Mouse (Mus musculus) forebrain, postnatal 0 days (tissue): Measurements from ENCODE around the gene Lrrc1. TPM values are rescaled to one million over a fixed set of nuclear protein-coding genes. Genes with fewer than 3 reads are reported as not detected.

Source experiments
- ATAC-seq: fragments of 200-750 bp; cut with Nextera tagmentation; 2 replicates; pipeline ENCODE4 v1.8.0; 2017; ENCODE audit warnings: mild to moderate bottlenecking, moderate library complexity
- DNase-seq: peaks from one replicate; pipeline ENCODE4 v3.0.0-alpha.2; 2015
- H3K27ac ChIP-seq: fragments of 300-500 bp; sonication (generic); 2 replicates; pipeline ENCODE4 v1.5.1; 2014; ENCODE audit warnings: low read depth, mild to moderate bottlenecking, antibody characterized with exemption, low read length, moderate library complexity, mixed read lengths
- H3K27me3 ChIP-seq: fragments of 300-500 bp; sonication (generic); 2 replicates; pipeline ENCODE4 v1.6.1; 2014; ENCODE audit warnings: mild to moderate bottlenecking, low read length, mixed read lengths; ENCODE audit not compliant: insufficient read depth
- H3K36me3 ChIP-seq: fragments of 300-500 bp; sonication (generic); 2 replicates; pipeline ENCODE4 v1.6.1; 2014; ENCODE audit warnings: mild to moderate bottlenecking, moderate library complexity; ENCODE audit not compliant: insufficient read depth
- H3K4me1 ChIP-seq: fragments of 300-500 bp; sonication (generic); 2 replicates; pipeline ENCODE4 v1.6.1; 2014; ENCODE audit warnings: antibody characterized with exemption; ENCODE audit not compliant: insufficient read depth
- H3K4me2 ChIP-seq: fragments of 300-500 bp; sonication (generic); 2 replicates; pipeline ENCODE4 v1.6.1; 2014; ENCODE audit warnings: low read depth, mild to moderate bottlenecking, moderate library complexity
- H3K4me3 ChIP-seq: fragments of 300-500 bp; sonication (generic); 2 replicates; pipeline ENCODE4 v1.5.1; 2014; ENCODE audit warnings: low read depth, low read length, mixed read lengths
- H3K9ac ChIP-seq: fragments of 300-500 bp; sonication (generic); 2 replicates; pipeline ENCODE4 v1.6.1; 2014; ENCODE audit warnings: mild to moderate bottlenecking
- H3K9me3 ChIP-seq: fragments of 300-500 bp; sonication (generic); 2 replicates; pipeline ENCODE4 v1.6.1; 2016; ENCODE audit warnings: low read length
- CTCF ChIP-seq: sonication (generic); IDR thresholded peaks from 2 replicates; pipeline ENCODE4 v1.5.1; 2016; ENCODE audit warnings: antibody characterized with exemption, control low read depth, low read depth
- WGBS: fragments of 180-500 bp; shearing (Covaris S2); extraction: QIAGEN DNeasy Blood & Tissue Kit; methylation state at CpG from one replicate; pipeline ENCODE4 v1.1.7; 2014; 5-methylcytosine and 5-hydroxymethylcytosine counted together
- polyA plus RNA-seq: library from polyadenylated mRNA; unstranded; fragments of >200 nt; fragmentation: Nextera tagmentation; extraction: Ambion mirVana; gene quantifications from 2 replicates; pipeline ENCODE4 v1.2.1, GENCODE M21; 2015
- total RNA-seq: library from RNA; depleted of rRNA; stranded (reverse); fragments of >200 nt; gene quantifications from 2 replicates; pipeline ENCODE4 v1.2.3, GENCODE M21; 2014

Lrrc1 gene
- total and polyA plus RNA-seq, 2 experiments from 2014 or later: 5.4 to 14.8 TPM

GRCm38 (mm10) chr9:77487427-77487826 lies 57.2 kb downstream of the Lrrc1 start:
- Histone ChIP-seq H3K9ac (no peak overlapping the region), H3K27me3 (no peaks in the 10 kb centered on the region), H3K9me3 (no peaks in the 10 kb centered on the region), H3K36me3 (no peaks in the 10 kb centered on the region), H3K4me1 (no peaks in the 10 kb centered on the region), H3K4me2 (no peak overlapping the region), H3K4me3 (no peak overlapping the region), H3K27ac (no peak overlapping the region)
- DNase-seq: no peak
- ATAC-seq: no peak
- TF ChIP-seq CTCF: no peak
- WGBS: 75% methylated on average over 7 of the region's 7 CpGs

GRCm38 (mm10) chr9:77485915-77486314 lies 58.8 kb downstream of the Lrrc1 start:
- no peak for ATAC-seq

GRCm38 (mm10) chr9:77484751-77485150 lies 59.9 kb downstream of the Lrrc1 start:
- Histone ChIP-seq H3K27me3 (no peaks in the 10 kb centered on the region), H3K27ac (no peak overlapping the region), H3K4me2 (no peak overlapping the region), H3K4me3 (no peak overlapping the region), H3K9ac (no peak overlapping the region), H3K9me3 (no peaks in the 10 kb centered on the region), H3K36me3 (no peaks in the 10 kb centered on the region), H3K4me1 (peaks cover 13% of the 10 kb centered on the region)
- TF ChIP-seq CTCF: no peak
- ATAC-seq (no peak), DNase-seq (no peak)
- 93% methylated on average over 10 of the region's 10 CpGs for WGBS

More at GRCm38 (mm10) chr9:77485915-77486314, 58.8 kb downstream of the Lrrc1 start:
- no peak for DNase-seq
- no peak overlapping the region for H3K27ac ChIP-seq
- no peaks in the 10 kb centered on the region for H3K27me3 ChIP-seq
- no peaks in the 10 kb centered on the region for H3K36me3 ChIP-seq
- 0 out of 2 replicates have a peak, but pooled peaks cover 1% of the 10 kb centered on the region for H3K4me1 ChIP-seq
- 76% methylated on average over 12 of the region's 12 CpGs for WGBS
- no peak overlapping the region for H3K9ac ChIP-seq
- no peak overlapping the region for H3K4me2 ChIP-seq
- TF ChIP-seq CTCF: no peak
- H3K9me3 ChIP-seq: no peaks in the 10 kb centered on the region
- H3K4me3 ChIP-seq: no peak overlapping the region

GRCm38 (mm10) chr9:77483559-77483958 lies 61.1 kb downstream of the Lrrc1 start:
- no peak overlapping the region for H3K27ac ChIP-seq
- ATAC-seq (0 out of 2 replicates have a peak, but pooled peaks have one; percentile 47), DNase-seq (no peak)
- no peak overlapping the region for H3K4me3 ChIP-seq
- H3K36me3 ChIP-seq: no peaks in the 10 kb centered on the region
- 89% methylated on average over 3 of the region's 3 CpGs for WGBS
- H3K4me1 ChIP-seq: peaks cover 22% of the 10 kb centered on the region
- H3K9ac ChIP-seq: no peak overlapping the region
- no peak for TF ChIP-seq CTCF
- H3K4me2 ChIP-seq: no peak overlapping the region
- no peaks in the 10 kb centered on the region for H3K9me3 ChIP-seq
- no peaks in the 10 kb centered on the region for H3K27me3 ChIP-seq

- H3K9ac ChIP-seq: no peak overlapping the region
- ATAC-seq (0 out of 2 replicates have a peak, but pooled peaks have one; percentile 8), DNase-seq (no peak)
- H3K4me1 ChIP-seq: peaks cover 24% of the 10 kb centered on the region
- H3K27ac ChIP-seq: no peak overlapping the region
- 46% methylated on average over 5 of the region's 5 CpGs for WGBS
- no peak for TF ChIP-seq CTCF
- no peak overlapping the region for H3K4me3 ChIP-seq
- H3K9me3 ChIP-seq: no peaks in the 10 kb centered on the region
- no peaks in the 10 kb centered on the region for H3K36me3 ChIP-seq
- H3K4me2 ChIP-seq: no peak overlapping the region
- no peaks in the 10 kb centered on the region for H3K27me3 ChIP-seq
These were observed 62.4 kb downstream of the Lrrc1 start for GRCm38 (mm10) chr9:77482281-77482680.

- 52% methylated on average over 7 of the region's 7 CpGs for WGBS
- no peak for TF ChIP-seq CTCF
- H3K9me3 ChIP-seq: no peaks in the 10 kb centered on the region
- H3K4me1 ChIP-seq: peaks cover 24% of the 10 kb centered on the region
- peak overlapping the region; percentile 42; the same call in 1 of the 2 replicates for H3K27ac ChIP-seq
- no peak overlapping the region for H3K4me3 ChIP-seq
- no peaks in the 10 kb centered on the region for H3K27me3 ChIP-seq
- DNase-seq (no peak), ATAC-seq (no peak)
- no peak overlapping the region for H3K4me2 ChIP-seq
- H3K9ac ChIP-seq: no peak overlapping the region
- H3K36me3 ChIP-seq: no peaks in the 10 kb centered on the region
These were observed 63.3 kb downstream of the Lrrc1 start for GRCm38 (mm10) chr9:77481380-77481779.

GRCm38 (mm10) chr9:77480574-77481319 lies 63.9 kb downstream of the Lrrc1 start:
- no peak overlapping the region for H3K4me3 ChIP-seq
- peak overlapping the region; percentile 10; the same call in 1 of the 2 replicates for H3K4me2 ChIP-seq
- peak; percentile 69 for DNase-seq
- TF ChIP-seq CTCF: no peak
- H3K9ac ChIP-seq: no peak overlapping the region
- 0 out of 2 replicates have a peak, but pooled peaks cover 3% of the 10 kb centered on the region for H3K27me3 ChIP-seq
- H3K4me1 ChIP-seq: peaks cover 24% of the 10 kb centered on the region
- 28% methylated on average over 9 of the region's 9 CpGs for WGBS
- no peaks in the 10 kb centered on the region for H3K9me3 ChIP-seq
- no peaks in the 10 kb centered on the region for H3K36me3 ChIP-seq
- ATAC-seq: peak; percentile 85
- H3K27ac ChIP-seq: peak overlapping the region; percentile 54; the same call in 1 of the 2 replicates
